Mouse (Mus musculus) adrenal gland, postnatal 10 days (tissue): Measurements from ENCODE around the gene Ero1lb. TPM values are rescaled to one million over a fixed set of nuclear protein-coding genes. Genes with fewer than 3 reads are reported as not detected.

ENCODE experiments used
- total RNA-seq, 2 experiments: library from RNA; stranded (reverse); gene quantifications; 2 replicates each; pipeline ENCODE4 v1.2.3; 2021

Ero1lb gene
- total RNA-seq, 2 experiments from 2014 or later, result 9.3 to 11.9 TPM

Other genes starting within 250 kb of the Ero1lb start
- 100 to 1,000 TPM in 1 of 2 experiments, 10 to 100 TPM in 1; 43.7 to 240 TPM for gene Actn2, start 225.1 kb upstream of the Ero1lb start, total RNA-seq
- gene Heatr1, start 170.8 kb upstream of the Ero1lb start, total RNA-seq, result 10 to 100 TPM; 26.6 to 32.6 TPM
- gene Lgals8, start 100.9 kb upstream of the Ero1lb start, total RNA-seq, result 10 to 100 TPM; 60.6 to 65.3 TPM
- under 1 TPM; 0.21 to 0.36 TPM for gene Edaradd, start 45.4 kb upstream of the Ero1lb start, total RNA-seq
- not detected for gene Prl2c3, start 234.2 kb downstream of the Ero1lb start, total RNA-seq